Mouse (Mus musculus): ENCODE measurements around the gene Ppp2r2d. TPM values are rescaled to one million over a fixed set of nuclear protein-coding genes. Genes with fewer than 3 reads are reported as not detected.
A peak's percentile ranks its signal among the peaks of the same experiment; 100 is the strongest.

The Ppp2r2d gene
- polyA plus RNA-seq, 1 experiment from 2014 or later = 32.1 TPM

DNA sequence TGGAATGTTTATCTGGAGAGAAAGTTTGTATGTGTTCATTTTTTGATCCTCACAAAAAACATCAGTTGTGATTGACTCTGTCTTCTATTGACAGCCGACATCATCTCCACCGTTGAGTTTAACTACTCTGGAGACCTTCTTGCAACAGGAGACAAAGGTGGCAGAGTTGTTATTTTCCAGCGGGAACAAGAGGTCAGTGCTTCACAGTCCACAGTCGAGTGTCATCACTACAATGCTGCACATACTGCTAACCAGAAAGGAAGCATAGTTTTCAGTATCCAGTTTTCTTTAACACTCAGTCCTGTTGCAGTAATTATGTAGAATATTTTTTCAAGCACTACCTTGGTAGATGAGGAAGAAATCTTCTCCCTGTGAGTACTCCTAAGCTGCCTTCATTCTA lies 22.4 kb downstream of the Ppp2r2d start:
- DNase-seq (ENCODE audit: low spot score) (no peak), ATAC-seq (replicated peaks; ENCODE audit: low FRiP score, low read depth) (no peak)
- H3K4me3 ChIP-seq (replicated peaks; ENCODE audit: low read depth, low read length) = no peak overlapping the region
- no peaks in the 10 kb centered on the region for H3K27me3 ChIP-seq (ENCODE audit: insufficient read depth, low read length)
- H3K4me1 ChIP-seq (replicated peaks; ENCODE audit: insufficient read depth, low read length) = no peaks in the 10 kb centered on the region; the same call in 1 of the 2 replicates
- H3K4me2 ChIP-seq (ENCODE audit: low read length) = no peak overlapping the region
- peaks cover 17% of the 10 kb centered on the region for H3K36me3 ChIP-seq (ENCODE audit: insufficient read depth, low read length)
- 95% methylated on average over 4 of the region's 4 CpGs for WGBS
- H3K9ac ChIP-seq (ENCODE audit: low read depth, low read length) = no peak overlapping the region
- TF ChIP-seq CTCF (IDR thresholded peaks at IDR 0.05; ENCODE audit: low read depth) = no peak
- no peak overlapping the region for H3K27ac ChIP-seq
- no peaks in the 10 kb centered on the region for H3K9me3 ChIP-seq (replicated peaks; ENCODE audit: low read length)

DNA sequence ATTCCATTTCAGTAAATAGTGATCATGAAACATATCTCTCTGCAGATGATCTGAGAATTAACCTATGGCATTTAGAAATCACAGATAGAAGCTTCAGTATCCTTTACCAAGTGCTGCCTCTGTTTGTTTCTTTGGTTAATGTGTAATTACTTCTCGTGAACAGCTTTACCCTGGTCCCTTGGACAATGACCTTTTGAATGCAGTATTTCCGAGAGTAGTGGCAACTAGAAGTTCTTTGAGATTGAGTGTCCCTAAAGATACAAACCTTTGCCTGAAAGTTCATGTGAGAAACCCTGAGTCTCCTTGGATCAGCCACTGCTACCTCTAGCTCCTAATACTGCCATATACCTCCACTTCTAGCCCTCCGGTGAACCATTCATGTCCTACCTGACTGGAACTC lies 27.1 kb downstream of the Ppp2r2d start:
- Histone ChIP-seq H3K27me3 (ENCODE audit: insufficient read depth, low read length) (no peaks in the 10 kb centered on the region), H3K9me3 (replicated peaks; ENCODE audit: low read length) (no peaks in the 10 kb centered on the region), H3K27ac (peak overlapping the region; percentile 2; the same call in 1 of the 2 replicates), H3K4me3 (replicated peaks; ENCODE audit: low read depth, low read length) (no peak overlapping the region), H3K4me1 (replicated peaks; ENCODE audit: insufficient read depth, low read length) (no peaks in the 10 kb centered on the region; the same call in 1 of the 2 replicates), H3K36me3 (ENCODE audit: insufficient read depth, low read length) (peaks cover 47% of the 10 kb centered on the region), H3K9ac (ENCODE audit: low read depth, low read length) (no peak overlapping the region), H3K4me2 (ENCODE audit: low read length) (no peak overlapping the region)
- 78% methylated on average over 3 of the region's 3 CpGs for WGBS
- TF ChIP-seq CTCF (IDR thresholded peaks at IDR 0.05; ENCODE audit: low read depth) = no peak
- peak; percentile 5 for DNase-seq (ENCODE audit: low spot score)
- no peak for ATAC-seq (replicated peaks; ENCODE audit: low FRiP score, low read depth)

DNA sequence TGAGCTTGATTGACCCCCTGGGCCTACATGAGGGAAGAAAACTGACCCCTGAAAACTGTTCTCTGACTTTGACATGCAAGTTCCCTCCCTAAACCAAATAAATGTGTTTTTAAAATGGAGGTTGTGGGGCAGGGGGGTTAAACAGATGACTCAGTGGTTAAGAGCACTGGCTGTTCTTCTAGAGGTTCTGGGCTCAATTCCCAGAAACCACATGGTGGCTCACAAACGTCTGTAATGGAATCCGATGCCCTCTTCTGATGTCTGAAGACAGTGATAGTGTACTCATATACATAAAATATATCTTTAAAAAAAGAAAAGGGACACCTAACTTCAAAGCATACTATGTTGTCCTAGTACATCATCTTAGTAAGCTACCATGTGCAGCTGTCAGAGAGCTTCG lies 29.2 kb downstream of the Ppp2r2d start:
- Histone ChIP-seq H3K4me1 (replicated peaks; ENCODE audit: insufficient read depth, low read length) (no peaks in the 10 kb centered on the region; the same call in 1 of the 2 replicates), H3K4me3 (replicated peaks; ENCODE audit: low read depth, low read length) (no peak overlapping the region), H3K27me3 (ENCODE audit: insufficient read depth, low read length) (no peaks in the 10 kb centered on the region), H3K4me2 (ENCODE audit: low read length) (no peak overlapping the region), H3K36me3 (ENCODE audit: insufficient read depth, low read length) (peaks cover 48% of the 10 kb centered on the region), H3K9ac (ENCODE audit: low read depth, low read length) (no peak overlapping the region), H3K27ac (no peak overlapping the region), H3K9me3 (replicated peaks; ENCODE audit: low read length) (no peaks in the 10 kb centered on the region)
- no peak for TF ChIP-seq CTCF (IDR thresholded peaks at IDR 0.05; ENCODE audit: low read depth)
- WGBS = 73% methylated on average over 3 of the region's 3 CpGs
- DNase-seq (ENCODE audit: low spot score) = no peak
- no peak for ATAC-seq (replicated peaks; ENCODE audit: low FRiP score, low read depth)

DNA sequence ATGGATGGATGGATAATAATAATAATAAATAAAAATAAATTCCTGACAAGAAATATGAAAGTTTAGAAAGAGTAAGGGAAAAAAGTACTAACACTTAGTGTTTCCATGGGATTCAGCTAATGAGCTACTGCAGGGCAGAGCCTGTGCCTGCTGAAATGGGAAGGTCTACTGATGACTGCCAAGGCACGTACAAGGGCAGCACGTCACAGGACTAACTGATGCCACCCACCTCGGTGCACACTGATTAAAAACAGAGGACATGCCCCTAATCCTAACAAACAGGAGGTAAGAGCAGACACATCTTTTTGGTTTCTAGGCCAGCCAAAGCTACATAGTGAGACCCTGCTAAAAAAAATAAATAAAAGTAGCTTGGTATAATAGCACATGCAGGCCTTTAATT lies 37.8 kb downstream of the Ppp2r2d start:
- no peak for TF ChIP-seq CTCF (IDR thresholded peaks at IDR 0.05; ENCODE audit: low read depth)
- no peak overlapping the region for H3K4me3 ChIP-seq (replicated peaks; ENCODE audit: low read depth, low read length)
- H3K9ac ChIP-seq (ENCODE audit: low read depth, low read length) = no peak overlapping the region
- no peaks in the 10 kb centered on the region for H3K4me1 ChIP-seq (replicated peaks; ENCODE audit: insufficient read depth, low read length)
- H3K36me3 ChIP-seq (ENCODE audit: insufficient read depth, low read length) = peaks cover 23% of the 10 kb centered on the region
- ATAC-seq (replicated peaks; ENCODE audit: low FRiP score, low read depth) (no peak), DNase-seq (ENCODE audit: low spot score) (no peak)
- H3K9me3 ChIP-seq (replicated peaks; ENCODE audit: low read length) = no peaks in the 10 kb centered on the region
- H3K27ac ChIP-seq = no peak overlapping the region
- no peaks in the 10 kb centered on the region for H3K27me3 ChIP-seq (ENCODE audit: insufficient read depth, low read length)
- H3K4me2 ChIP-seq (ENCODE audit: low read length) = no peak overlapping the region
- 96% methylated on average over 3 of the region's 3 CpGs for WGBS

DNA sequence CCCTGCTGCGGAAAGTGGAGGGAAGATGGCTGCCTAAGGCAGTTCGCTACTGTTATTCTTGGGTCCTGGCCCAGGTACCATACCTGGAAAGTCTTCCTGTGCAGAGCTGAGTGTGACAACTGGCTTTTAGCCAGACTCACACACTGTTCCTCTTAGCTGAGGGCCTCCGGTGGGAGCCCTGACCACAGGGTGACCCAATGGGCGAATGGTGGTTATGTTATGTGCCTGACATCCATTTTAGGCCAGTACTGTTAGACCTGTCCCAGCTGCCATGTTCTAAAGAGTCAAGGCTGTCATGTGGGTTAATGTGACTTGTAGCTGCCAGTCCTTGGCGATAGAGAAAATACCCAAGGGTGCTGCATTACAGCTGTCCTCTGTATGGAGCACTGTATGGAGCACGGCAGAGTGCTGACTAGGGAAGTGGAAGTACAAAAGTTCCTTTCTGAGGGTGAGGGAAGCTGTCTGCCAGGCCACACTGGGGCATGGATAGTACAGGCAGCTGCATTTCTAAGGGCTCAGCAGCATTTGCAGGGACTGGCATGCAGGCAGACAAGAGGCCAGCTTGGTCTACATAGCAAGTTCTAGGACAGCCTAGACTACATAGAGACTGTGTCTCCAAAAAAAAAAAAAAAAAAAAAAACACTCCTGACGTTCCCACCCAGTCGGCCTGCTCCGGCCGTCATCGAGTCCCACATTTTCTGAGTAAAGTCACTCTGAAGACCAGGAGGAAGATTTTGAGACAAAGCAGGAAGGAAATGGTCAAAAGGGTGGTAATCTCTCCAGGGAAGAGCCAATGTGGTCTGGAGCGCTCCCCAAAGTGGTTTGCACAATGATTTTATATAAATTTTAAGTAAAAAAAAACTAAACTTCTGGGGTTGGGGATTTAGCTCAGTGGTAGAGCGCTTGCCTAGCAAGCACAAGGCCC lies 39.7 kb downstream of the Ppp2r2d start:
- Histone ChIP-seq H3K9me3 (replicated peaks; ENCODE audit: low read length) (no peaks in the 10 kb centered on the region), H3K36me3 (ENCODE audit: insufficient read depth, low read length) (peaks cover 17% of the 10 kb centered on the region), H3K4me3 (replicated peaks; ENCODE audit: low read depth, low read length) (no peak overlapping the region), H3K4me1 (replicated peaks; ENCODE audit: insufficient read depth, low read length) (no peaks in the 10 kb centered on the region), H3K27me3 (ENCODE audit: insufficient read depth, low read length) (no peaks in the 10 kb centered on the region), H3K4me2 (ENCODE audit: low read length) (no peak overlapping the region), H3K9ac (ENCODE audit: low read depth, low read length) (no peak overlapping the region), H3K27ac (no peak overlapping the region)
- no peak for ATAC-seq (replicated peaks; ENCODE audit: low FRiP score, low read depth)
- 87% methylated on average over 13 of the region's 13 CpGs for WGBS
- no peak for DNase-seq (ENCODE audit: low spot score)
- TF ChIP-seq CTCF (IDR thresholded peaks at IDR 0.05; ENCODE audit: low read depth) = no peak

DNA sequence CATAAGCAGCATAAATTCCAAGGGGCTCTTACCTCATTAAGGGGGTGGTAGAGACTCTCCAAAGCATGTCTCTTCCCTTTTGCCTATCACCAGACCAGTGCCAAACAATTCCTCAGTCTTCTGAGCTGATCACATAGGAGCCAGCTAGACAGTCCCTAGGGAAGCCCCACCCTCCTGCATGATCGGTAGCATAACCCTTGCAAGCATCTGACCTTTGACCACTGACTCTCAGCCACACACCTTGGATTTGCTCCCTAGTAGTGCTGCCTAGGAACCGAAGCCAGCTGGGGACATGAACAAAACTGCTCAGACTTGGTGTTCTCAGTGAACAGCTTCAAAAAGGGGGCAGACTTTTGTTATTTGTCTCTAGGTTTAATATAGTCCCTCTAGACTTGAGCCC lies 52.2 kb downstream of the Ppp2r2d start:
- Histone ChIP-seq H3K9me3 (replicated peaks; ENCODE audit: low read length) (no peaks in the 10 kb centered on the region), H3K4me3 (replicated peaks; ENCODE audit: low read depth, low read length) (no peak overlapping the region), H3K4me1 (replicated peaks; ENCODE audit: insufficient read depth, low read length) (no peaks in the 10 kb centered on the region), H3K36me3 (ENCODE audit: insufficient read depth, low read length) (peaks cover 25% of the 10 kb centered on the region; the same call in 1 of the 2 replicates), H3K4me2 (ENCODE audit: low read length) (no peak overlapping the region), H3K27me3 (ENCODE audit: insufficient read depth, low read length) (no peaks in the 10 kb centered on the region), H3K9ac (ENCODE audit: low read depth, low read length) (no peak overlapping the region), H3K27ac (no peak overlapping the region)
- DNase-seq (ENCODE audit: low spot score) = no peak
- no peak; the same call in 1 of the 2 replicates for ATAC-seq (replicated peaks; ENCODE audit: low FRiP score, low read depth)
- TF ChIP-seq CTCF (IDR thresholded peaks at IDR 0.05; ENCODE audit: low read depth) = no peak
- 54% methylated on average over 2 of the region's 2 CpGs for whole genome bisulfite sequencing
